19 mouse cellular contexts compared by ENCODE assay signal in the genomic region with DNA sequence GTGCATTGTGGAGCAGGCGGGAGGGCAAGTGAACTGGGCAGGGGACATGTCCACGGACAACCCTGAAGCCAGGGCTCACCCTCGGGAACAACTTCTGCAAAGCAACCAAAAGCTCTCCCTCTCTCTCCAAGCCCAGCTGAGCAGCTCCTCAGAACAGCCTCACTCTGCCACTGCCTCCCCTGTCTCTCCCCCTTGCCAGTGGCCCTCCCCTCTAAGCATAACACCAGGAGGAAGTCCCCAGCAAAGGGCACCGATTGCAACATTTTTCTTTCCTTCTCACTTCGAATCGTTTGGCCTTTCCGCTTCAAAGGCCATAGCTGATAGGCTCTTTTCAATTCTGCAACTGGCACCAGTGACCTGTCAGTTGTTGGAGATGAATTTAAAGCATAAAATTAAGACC. TPM values are rescaled to one million over a fixed set of nuclear protein-coding genes. Genes with fewer than 3 reads are reported as not detected.
A peak's percentile ranks its signal among the peaks of the same experiment; 100 is the strongest.
DNase-seq lines count a peak whose midpoint lies in the region; ATAC-seq lines count a peak whose summit lies in the region.
"Had no signal": no experiment of that assay in that cellular context is flagged by ENCODE, and none has a peak within 500 bp of the region (broad histone marks: within the 10 kb centered on the region; RNA-seq: fewer than 3 reads in every experiment).

No protein-coding gene starts in this region.

- peaks cover 71% of the 10 kb centered on the region for H3K27me3 ChIP-seq in megakaryocyte, embryonic 14.5 days (replicated peaks)

- no peak for DNase-seq in left cerebral cortex, adult 8-10 months (ENCODE audit: low spot score in 2 of 2)
- no peak for DNase-seq in ovary, adult 18-20 months (ENCODE audit: low spot score)
- DNase-seq: adrenal gland, adult 2 months; adrenal gland, postnatal 10 days; adrenal gland, postnatal 25 days; cerebellum, adult 11 months; cerebellum, adult 18-20 months; cerebellum, adult 8-10 months; cerebellum, adult 9-11 months; cerebellum, postnatal 36 days had no signal

- ATAC-seq in megakaryocyte, adult 5-6 weeks (ENCODE audit: poor library complexity, severe bottlenecking), result no peak
- ATAC-seq in granulocyte monocyte progenitor cell, adult 5-6 weeks (replicated peaks; ENCODE audit: poor library complexity, severe bottlenecking), result peak; percentile 89
- peak; percentile 94 for ATAC-seq in megakaryocyte progenitor cell, adult 5-6 weeks (replicated peaks; ENCODE audit: poor library complexity)
- ATAC-seq: forebrain, embryonic 13.5 days; forebrain, embryonic 16.5 days had no signal

- peak overlapping the region; percentile 53 for H3K4me3 ChIP-seq in megakaryocyte, embryonic 14.5 days (replicated peaks)
- H3K4me3 ChIP-seq: embryonic facial prominence, embryonic 10.5 days; embryonic facial prominence, embryonic 12.5 days; forebrain, embryonic 13.5 days had no signal

- H3K36me3 ChIP-seq in megakaryocyte, embryonic 14.5 days (replicated peaks; ENCODE audit: low read length), result no peaks in the 10 kb centered on the region
- H3K36me3 ChIP-seq: embryonic facial prominence, embryonic 10.5 days; embryonic facial prominence, embryonic 12.5 days had no signal

- no peaks in the 10 kb centered on the region for H3K9me3 ChIP-seq in megakaryocyte, embryonic 14.5 days
- H3K9me3 ChIP-seq: embryonic facial prominence, embryonic 10.5 days; embryonic facial prominence, embryonic 12.5 days; forebrain, embryonic 13.5 days had no signal

- peaks cover 8% of the 10 kb centered on the region for H3K4me1 ChIP-seq in megakaryocyte, embryonic 14.5 days

RNA-seq across cellular contexts. Expression of a gene that starts 5.9 kb away (rescaled TPM):
- polyA plus RNA-seq in megakaryocyte, embryonic 14.5 days (2012; ENCODE audit: insufficient read depth, low replicate concordance), result 0.07 TPM in 1 of 2 replicates, not detected in the other
- not detected in 2 replicates for total RNA-seq in megakaryocyte, adult 5-6 weeks (2015)
- not detected in 2 replicates for total RNA-seq in megakaryocyte, adult 5-6 weeks (2017)
- total RNA-seq in granulocyte monocyte progenitor cell, adult 5-6 weeks (2014; fragmentation: Nextera tagmentation), result not detected in 2 replicates
- not detected in 2 replicates for total RNA-seq in granulocyte monocyte progenitor cell, adult 5-6 weeks (2017)
- not detected in 2 replicates for total RNA-seq in megakaryocyte progenitor cell, adult 5-6 weeks (2015)
- total RNA-seq in megakaryocyte progenitor cell, adult 5-6 weeks (2017), result not detected in 2 replicates
- total RNA-seq in left cerebral cortex, adult 8-10 months (2022), result 1 to 10 TPM; 3.6 to 4.2 (median 3.8) TPM
- total RNA-seq: MEL had no signal

Comparison
In these comparisons a context has a peak if more than half of its experiments do, and no peak if none do; other contexts are left out.
1. RNA of a gene that starts 5.9 kb away (total RNA-seq): 3.6 to 4.2 TPM in left cerebral cortex, adult 8-10 months; not detected in megakaryocyte, adult 5-6 weeks, not detected in granulocyte monocyte progenitor cell, adult 5-6 weeks and not detected in megakaryocyte progenitor cell, adult 5-6 weeks; every median in the first group is over 4 times any median in the second.